Mouse (Mus musculus) ES-Bruce4 (cell line): ENCODE measurements around the gene Galnt5. TPM values are rescaled to one million over a fixed set of nuclear protein-coding genes. Genes with fewer than 3 reads are reported as not detected.

Experiments used
- H3K27ac ChIP-seq: 2 replicates; pipeline ENCODE4 v1.5.1; 2012; ENCODE audit warnings: low read length, inconsistent platforms; ENCODE audit not compliant: insufficient read depth
- H3K27me3 ChIP-seq: 2 replicates; pipeline ENCODE4 v1.6.1; 2012; ENCODE audit warnings: mild to moderate bottlenecking, low read length, inconsistent platforms; ENCODE audit not compliant: control insufficient read depth, poor library complexity, insufficient read depth, severe bottlenecking
- H3K36me3 ChIP-seq: 2 replicates; pipeline ENCODE4 v1.6.1; 2012; ENCODE audit warnings: inconsistent platforms, mild to moderate bottlenecking, low read length, moderate library complexity; ENCODE audit not compliant: control insufficient read depth, poor library complexity, insufficient read depth, severe bottlenecking
- H3K4me1 ChIP-seq: one replicate; pipeline ENCODE4 v1.8.1; 2011; ENCODE audit warnings: low read length; ENCODE audit not compliant: control insufficient read depth, insufficient read depth
- H3K4me3 ChIP-seq: 2 replicates; pipeline ENCODE4 v1.5.1; 2011; ENCODE audit warnings: low read depth, mild to moderate bottlenecking, low read length
- H3K9ac ChIP-seq: 2 replicates; pipeline ENCODE4 v1.6.1; 2012; ENCODE audit warnings: low read depth, mild to moderate bottlenecking, inconsistent platforms; ENCODE audit not compliant: poor library complexity, severe bottlenecking
- H3K9me3 ChIP-seq: replicated peaks from 2 replicates; pipeline ENCODE4 v1.6.1; 2012; ENCODE audit warnings: mild to moderate bottlenecking, low read length, inconsistent platforms; ENCODE audit not compliant: control insufficient read depth, poor library complexity, insufficient read depth, severe bottlenecking
- CTCF ChIP-seq: IDR thresholded peaks from one replicate; pipeline ENCODE4 v1.8.1; 2011; ENCODE audit warnings: low read depth, low read length
- EP300 ChIP-seq: IDR thresholded peaks from 2 replicates; pipeline ENCODE4 v1.6.1; 2011; ENCODE audit warnings: low read depth, low read length; ENCODE audit not compliant: insufficient read depth
- POLR2A ChIP-seq: IDR thresholded peaks from one replicate; pipeline ENCODE4 v1.8.1; 2011; ENCODE audit warnings: low read length; ENCODE audit not compliant: insufficient read depth
- polyA plus RNA-seq: library from polyadenylated mRNA; stranded (reverse); fragments of >200 nt; gene quantifications from 2 replicates; pipeline ENCODE4 v1.2.4, GENCODE M21; 2011; ENCODE audit warnings: low read depth; ENCODE audit not compliant: missing spikeins, insufficient read depth, insufficient read length

The Galnt5 gene
- polyA plus RNA-seq, 1 experiment: not detected

DNA sequence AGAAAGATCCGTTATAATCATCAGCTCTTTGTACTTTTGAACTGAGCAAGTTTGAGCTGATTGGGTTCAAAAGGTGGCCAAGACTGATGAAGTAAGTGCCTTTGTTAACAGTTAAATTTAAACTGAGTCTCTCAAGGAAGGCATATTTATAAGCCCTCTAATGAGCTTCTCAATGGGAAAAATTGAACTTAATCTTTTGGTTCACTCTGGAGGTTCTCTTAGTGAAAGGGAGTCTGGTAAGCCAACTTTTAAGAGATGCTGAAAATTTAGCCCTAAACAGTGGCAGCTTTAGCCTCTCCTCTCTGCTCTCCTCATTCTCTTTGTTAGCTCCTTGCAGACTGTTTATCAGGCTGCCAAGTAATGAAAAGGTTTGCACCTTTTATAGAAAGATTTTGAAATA is 97.1 kb downstream of the Galnt5 start:
- Histone ChIP-seq H3K9ac (no peak overlapping the region), H3K9me3 (no peaks in the 10 kb centered on the region), H3K27me3 (no peaks in the 10 kb centered on the region), H3K27ac (no peak overlapping the region), H3K36me3 (no peaks in the 10 kb centered on the region), H3K4me3 (no peak overlapping the region), H3K4me1 (no peaks in the 10 kb centered on the region)
- TF ChIP-seq EP300 (no peak), POLR2A (no peak), CTCF (no peak)

Other genes with a start within 250 kb of the Galnt5 start
- gene Ermn, start 55.0 kb downstream of the Galnt5 start, polyA plus RNA-seq: not detected in 2 replicates
- gene Cytip, start 197.6 kb downstream of the Galnt5 start, polyA plus RNA-seq: not detected in 2 replicates